Mouse (Mus musculus): Measurements from ENCODE around the gene Msantd3. TPM values are rescaled to one million over a fixed set of nuclear protein-coding genes. Genes with fewer than 3 reads are reported as not detected.

The Msantd3 gene
- polyA plus RNA-seq, 1 experiment: 4.6 TPM

GRCm38 (mm10) chr4:48544141-48544540 lies 4.4 kb downstream of the Msantd3 start:
- H3K4me3 ChIP-seq (ENCODE audit: insufficient read depth, low read depth, low read length): no peak overlapping the region
- 90% methylated on average over 8 of the region's 8 CpGs for WGBS
- TF ChIP-seq CTCF (conservative IDR thresholded peaks at IDR 0.05; ENCODE audit: insufficient read depth, insufficient read length, low read depth, low read length): no peak
- TF ChIP-seq POLR2A (IDR thresholded peaks at IDR 0.05; ENCODE audit: low read depth, low read length): no peak

GRCm38 (mm10) chr4:48545966-48546365 lies 6.2 kb downstream of the Msantd3 start:
- Histone ChIP-seq H3K4me3 (ENCODE audit: insufficient read depth, low read depth, low read length) (no peak overlapping the region), H3K36me3 (ENCODE audit: control insufficient read depth, insufficient read depth, low read length) (no peaks in the 10 kb centered on the region), H3K4me1 (ENCODE audit: control insufficient read depth, insufficient read depth, low read length) (peaks cover 4% of the 10 kb centered on the region; the same call in 1 of the 2 replicates), H3K27ac (ENCODE audit: insufficient read depth, low read depth, low read length) (no peak overlapping the region), H3K27me3 (replicated peaks; ENCODE audit: control insufficient read depth, insufficient read depth, low read length) (no peaks in the 10 kb centered on the region)
- TF ChIP-seq POLR2A (IDR thresholded peaks at IDR 0.05; ENCODE audit: low read depth, low read length) (no peak), CTCF (conservative IDR thresholded peaks at IDR 0.05; ENCODE audit: insufficient read depth, insufficient read length, low read depth, low read length) (no peak)
- no peak for DNase-seq
- 82% methylated on average over 12 of the region's 12 CpGs for WGBS

More at GRCm38 (mm10) chr4:48544141-48544540, 4.4 kb downstream of the Msantd3 start:
- Histone ChIP-seq H3K27ac (ENCODE audit: insufficient read depth, low read depth, low read length) (no peak overlapping the region), H3K36me3 (ENCODE audit: control insufficient read depth, insufficient read depth, low read length) (no peaks in the 10 kb centered on the region), H3K27me3 (replicated peaks; ENCODE audit: control insufficient read depth, insufficient read depth, low read length) (no peaks in the 10 kb centered on the region), H3K4me1 (ENCODE audit: control insufficient read depth, insufficient read depth, low read length) (peaks cover 4% of the 10 kb centered on the region; the same call in 1 of the 2 replicates)
- DNase-seq: no peak

GRCm38 (mm10) chr4:48546568-48547496 lies 7.1 kb downstream of the Msantd3 start:
- H3K27ac ChIP-seq (ENCODE audit: insufficient read depth, low read depth, low read length): no peak overlapping the region
- TF ChIP-seq POLR2A (IDR thresholded peaks at IDR 0.05; ENCODE audit: low read depth, low read length): no peak
- no peak for TF ChIP-seq CTCF (conservative IDR thresholded peaks at IDR 0.05; ENCODE audit: insufficient read depth, insufficient read length, low read depth, low read length)
- no peak overlapping the region for H3K4me3 ChIP-seq (ENCODE audit: insufficient read depth, low read depth, low read length)
- peaks cover 4% of the 10 kb centered on the region; the same call in 1 of the 2 replicates for H3K4me1 ChIP-seq (ENCODE audit: control insufficient read depth, insufficient read depth, low read length)
- H3K27me3 ChIP-seq (replicated peaks; ENCODE audit: control insufficient read depth, insufficient read depth, low read length): no peaks in the 10 kb centered on the region
- H3K36me3 ChIP-seq (ENCODE audit: control insufficient read depth, insufficient read depth, low read length): no peaks in the 10 kb centered on the region
- no peak for DNase-seq
- WGBS: 86% methylated on average over 9 of the region's 9 CpGs

- no peak overlapping the region for H3K4me3 ChIP-seq (ENCODE audit: insufficient read depth, low read depth, low read length)
- H3K27ac ChIP-seq (ENCODE audit: insufficient read depth, low read depth, low read length): no peak overlapping the region
- DNase-seq: no peak
- no peaks in the 10 kb centered on the region for H3K4me1 ChIP-seq (ENCODE audit: control insufficient read depth, insufficient read depth, low read length)
- no peaks in the 10 kb centered on the region for H3K36me3 ChIP-seq (ENCODE audit: control insufficient read depth, insufficient read depth, low read length)
- no peaks in the 10 kb centered on the region for H3K27me3 ChIP-seq (replicated peaks; ENCODE audit: control insufficient read depth, insufficient read depth, low read length)
- TF ChIP-seq POLR2A (IDR thresholded peaks at IDR 0.05; ENCODE audit: low read depth, low read length) (no peak), CTCF (conservative IDR thresholded peaks at IDR 0.05; ENCODE audit: insufficient read depth, insufficient read length, low read depth, low read length) (no peak)
- WGBS: 77% methylated on average over 6 of the region's 6 CpGs
Measured at GRCm38 (mm10) chr4:48548393-48549045, 8.8 kb downstream of the Msantd3 start.

- whole genome bisulfite sequencing: 41% methylated on average over 5 of the region's 5 CpGs
- Histone ChIP-seq H3K4me3 (ENCODE audit: insufficient read depth, low read depth, low read length) (no peak overlapping the region), H3K27me3 (replicated peaks; ENCODE audit: control insufficient read depth, insufficient read depth, low read length) (no peaks in the 10 kb centered on the region), H3K27ac (ENCODE audit: insufficient read depth, low read depth, low read length) (no peak overlapping the region), H3K36me3 (ENCODE audit: control insufficient read depth, insufficient read depth, low read length) (no peaks in the 10 kb centered on the region), H3K4me1 (ENCODE audit: control insufficient read depth, insufficient read depth, low read length) (no peaks in the 10 kb centered on the region)
- TF ChIP-seq POLR2A (IDR thresholded peaks at IDR 0.05; ENCODE audit: low read depth, low read length): no peak
- TF ChIP-seq CTCF (conservative IDR thresholded peaks at IDR 0.05; ENCODE audit: insufficient read depth, insufficient read length, low read depth, low read length): no peak
- no peak for DNase-seq
Measured at GRCm38 (mm10) chr4:48549661-48550060, 9.9 kb downstream of the Msantd3 start.

DNA sequence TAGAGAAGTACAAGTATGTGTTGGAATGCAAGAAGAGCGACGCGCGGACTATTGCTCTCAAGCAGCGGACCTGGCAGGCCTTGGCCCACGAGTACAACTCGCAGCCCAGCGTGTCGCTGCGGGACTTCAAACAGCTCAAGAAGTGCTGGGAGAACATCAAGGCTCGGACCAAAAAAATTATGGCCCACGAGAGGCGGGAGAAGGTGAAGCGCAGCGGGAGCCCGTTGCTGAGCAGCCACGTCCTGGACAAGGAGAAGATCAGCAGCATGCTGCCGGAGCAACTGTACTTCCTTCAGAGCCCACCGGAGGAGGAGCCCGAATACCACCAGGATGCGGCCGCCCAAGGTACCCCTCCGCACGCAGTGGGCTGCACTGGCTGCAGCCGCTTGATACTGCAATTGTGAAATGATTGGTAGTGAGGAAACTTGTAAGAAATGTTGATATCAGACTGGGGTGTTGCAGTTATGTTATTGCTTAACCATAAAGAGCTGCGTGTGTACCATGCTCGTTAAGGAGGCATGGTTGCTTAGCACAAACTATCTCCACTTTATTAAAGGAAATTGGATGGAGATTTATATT lies 12.8 kb downstream of the Msantd3 start:
- 93% methylated on average over 27 of the region's 27 CpGs for WGBS
- H3K4me3 ChIP-seq (ENCODE audit: insufficient read depth, low read depth, low read length): no peak overlapping the region
- H3K4me1 ChIP-seq (ENCODE audit: control insufficient read depth, insufficient read depth, low read length): no peaks in the 10 kb centered on the region
- no peaks in the 10 kb centered on the region for H3K36me3 ChIP-seq (ENCODE audit: control insufficient read depth, insufficient read depth, low read length)
- no peak overlapping the region for H3K27ac ChIP-seq (ENCODE audit: insufficient read depth, low read depth, low read length)
- no peak for TF ChIP-seq CTCF (conservative IDR thresholded peaks at IDR 0.05; ENCODE audit: insufficient read depth, insufficient read length, low read depth, low read length)
- no peak for TF ChIP-seq POLR2A (IDR thresholded peaks at IDR 0.05; ENCODE audit: low read depth, low read length)
- no peak for DNase-seq
- no peaks in the 10 kb centered on the region for H3K27me3 ChIP-seq (replicated peaks; ENCODE audit: control insufficient read depth, insufficient read depth, low read length)

Measured in kidney, adult 2 months (tissue).